Mouse (Mus musculus): ENCODE results near the gene 2210408I21Rik.
"Not testable (repeated sequence)": the region's sequence is repeated elsewhere in the genome, so short reads cannot be mapped to it uniquely, and the experiment has no call there.

Gene 2210408I21Rik

DNA sequence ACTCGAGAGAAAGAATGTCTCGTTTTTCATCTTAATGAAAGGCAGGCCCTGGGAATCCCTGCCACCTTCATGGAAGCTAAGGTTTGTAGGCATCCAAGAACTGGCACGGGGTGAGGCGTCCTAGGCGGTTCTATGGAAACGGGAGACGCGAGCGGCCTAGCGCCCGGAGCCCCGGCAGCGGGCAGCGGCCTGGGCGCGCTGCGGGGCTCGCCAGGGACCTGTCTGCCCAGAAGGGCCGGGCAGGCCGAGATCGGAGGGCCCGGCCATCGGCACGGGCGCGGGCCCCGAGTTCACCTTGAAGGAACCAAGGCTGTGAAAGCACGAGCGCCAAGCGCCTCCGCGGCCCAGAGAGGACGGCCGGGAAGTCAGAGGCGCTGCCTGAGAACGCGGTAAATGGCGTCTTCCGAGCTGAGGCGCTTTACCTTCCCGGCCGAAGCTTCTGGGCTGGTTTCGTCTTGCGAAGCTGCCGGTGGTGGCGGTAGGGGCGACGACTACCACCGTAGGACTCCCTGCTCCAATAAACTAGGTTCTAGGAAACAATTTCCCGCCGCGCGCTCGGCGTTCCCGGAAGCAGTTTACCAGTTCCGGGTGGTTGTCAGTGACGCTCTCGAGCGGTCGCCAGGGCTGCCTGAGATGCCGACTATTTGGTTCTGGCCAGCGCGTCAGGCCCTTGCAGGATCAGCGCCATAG lies at the start of gene 2210408I21Rik, which contains the start of gene Slf1:
Gene 2210408I21Rik (plus strand): TSS at position 610 of the 690 bp plus-strand sequence.
Gene Slf1 (minus strand): TSS at position 543 of the 690 bp plus-strand sequence.
- peak; percentile 82 to 84 for DNase-seq (ENCODE audit: low spot score in 2 of 2)

DNA sequence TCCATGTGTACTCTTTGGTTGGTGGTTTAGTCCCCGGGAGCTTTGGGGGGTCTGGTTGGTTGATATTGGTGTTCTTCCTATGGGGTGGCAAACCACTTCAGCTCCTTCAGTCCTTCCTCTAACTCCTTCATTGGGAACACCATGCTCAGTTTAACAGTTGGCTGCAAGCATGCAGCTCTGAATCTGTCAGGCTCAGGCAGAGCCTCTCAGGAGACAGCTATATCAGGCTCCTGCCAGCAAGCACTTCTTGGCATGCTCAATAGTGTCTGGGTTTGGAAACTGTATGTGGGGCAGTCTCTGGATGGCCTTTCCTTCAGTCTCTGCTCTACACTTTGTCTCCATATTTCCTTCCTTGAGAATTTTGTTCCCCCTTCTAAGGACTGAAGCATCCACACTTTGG lies 42.5 kb upstream of the 2210408I21Rik start:
- not testable (repeated sequence) for DNase-seq (ENCODE audit: low spot score in 2 of 2)

DNA sequence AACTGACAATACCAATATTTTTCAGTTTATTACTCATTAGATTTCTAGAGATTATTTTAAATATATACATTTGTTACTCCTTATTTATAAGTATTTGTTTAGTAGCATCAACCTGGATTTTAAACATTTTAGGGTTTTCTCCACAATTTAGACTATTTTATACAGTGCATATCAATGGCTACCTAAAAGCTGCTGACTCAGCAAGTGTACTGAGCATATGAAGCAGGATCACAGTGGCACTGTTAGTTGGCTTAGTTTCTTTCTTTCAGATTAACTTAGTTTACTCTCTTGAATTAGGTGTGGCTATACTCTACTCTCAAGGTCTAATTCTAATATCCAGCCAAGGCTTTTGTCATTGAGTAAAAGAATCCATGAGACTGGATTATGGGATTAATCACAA lies 27.6 kb upstream of the 2210408I21Rik start:
- no peak for DNase-seq (ENCODE audit: low spot score in 2 of 2)

GRCm38 (mm10) chr13:77118695-77119094 lies 16.6 kb upstream of the 2210408I21Rik start:
- no peak for DNase-seq (ENCODE audit: low spot score in 2 of 2)

DNA sequence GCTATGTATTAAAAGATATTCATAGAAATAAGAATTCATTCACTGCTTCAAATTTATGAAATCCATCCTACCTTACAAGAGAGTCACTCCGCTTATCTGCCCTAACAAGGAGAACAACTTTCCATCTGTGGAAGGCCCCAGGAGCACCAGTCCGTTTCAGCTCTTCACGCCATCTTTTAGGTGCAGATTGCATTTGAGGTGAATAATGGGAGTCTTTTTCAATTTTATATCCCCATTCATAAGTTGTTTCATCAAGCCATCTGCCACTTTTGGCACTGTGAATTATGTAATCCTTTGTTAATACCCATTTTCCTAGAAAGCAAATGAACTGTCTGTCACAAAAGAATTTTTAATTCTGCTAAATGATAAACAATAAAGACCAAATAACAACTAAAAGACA lies 10.2 kb upstream of the 2210408I21Rik start:
- no peak for DNase-seq (ENCODE audit: low spot score in 2 of 2)

- DNase-seq (ENCODE audit: low spot score in 2 of 2) = no peak
These were observed 7.1 kb upstream of the 2210408I21Rik start for GRCm38 (mm10) chr13:77128240-77128639.

- no peak for DNase-seq (ENCODE audit: low spot score in 2 of 2)
These were observed 4.2 kb upstream of the 2210408I21Rik start for GRCm38 (mm10) chr13:77131132-77131531.

DNA sequence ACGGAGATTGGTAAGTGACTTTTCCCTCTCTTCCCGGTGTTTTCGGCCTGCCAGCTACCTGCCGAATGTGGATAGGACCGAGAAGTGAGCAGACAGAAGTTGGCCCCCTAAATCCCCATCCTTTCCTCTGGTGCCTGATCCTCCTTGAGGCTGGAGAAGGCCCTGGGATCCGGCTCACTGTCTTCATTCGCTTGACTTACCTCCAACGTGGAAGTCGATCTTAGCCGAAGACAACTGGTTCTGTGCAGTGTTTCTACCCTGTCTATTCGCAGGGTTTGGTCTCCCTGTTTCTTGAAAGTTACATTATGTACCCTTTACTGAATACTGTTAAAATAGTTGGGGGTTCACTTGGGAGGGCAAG lies 261 bp downstream of the 2210408I21Rik start:
- DNase-seq (ENCODE audit: low spot score in 2 of 2) = no peak

GRCm38 (mm10) chr13:77140890-77141289 lies 5.5 kb downstream of the 2210408I21Rik start:
- no peak for DNase-seq (ENCODE audit: low spot score in 2 of 2)

- DNase-seq (ENCODE audit: low spot score in 2 of 2) = no peak
These were observed 42.6 kb downstream of the 2210408I21Rik start for GRCm38 (mm10) chr13:77177931-77178330.

DNA sequence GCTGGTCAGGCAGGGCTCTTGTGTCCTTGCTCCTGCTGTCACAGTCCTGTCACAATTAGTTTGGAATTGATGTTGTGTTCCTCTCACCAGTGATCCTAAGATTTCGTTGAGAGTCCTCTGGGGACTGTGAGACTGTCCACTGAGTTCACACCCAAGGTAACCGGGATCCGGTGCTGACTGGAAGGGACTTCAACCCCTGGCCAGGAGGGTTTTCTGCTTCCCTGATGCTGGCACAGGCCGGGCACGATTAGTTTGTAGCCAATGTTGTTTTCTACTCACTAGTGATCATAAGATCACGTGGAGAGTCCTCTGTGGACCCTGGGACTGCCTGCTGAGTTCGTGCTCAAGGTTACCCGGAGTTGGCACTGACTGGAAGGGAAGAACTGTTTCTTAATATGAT lies 55.3 kb downstream of the 2210408I21Rik start:
- no peak for DNase-seq (ENCODE audit: low spot score in 2 of 2)

DNA sequence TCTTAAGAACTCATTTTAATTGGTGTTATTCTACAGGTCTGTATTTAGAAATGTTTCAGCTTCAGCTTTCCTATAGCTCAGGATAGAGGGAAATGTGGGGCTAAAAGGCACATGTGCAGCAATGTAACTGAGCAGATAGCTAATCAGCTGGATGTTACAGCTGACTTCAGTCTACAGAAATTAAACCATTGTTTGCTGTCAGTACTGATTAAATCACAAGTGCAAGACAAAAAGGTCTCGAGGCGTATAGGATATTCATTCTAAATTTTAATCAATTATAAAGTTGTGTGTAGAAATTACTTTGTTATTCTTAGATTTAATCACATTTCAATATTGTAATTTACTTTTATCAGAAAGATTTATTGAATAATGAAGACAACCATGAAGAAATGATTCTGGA lies 56.9 kb downstream of the 2210408I21Rik start:
- DNase-seq (ENCODE audit: low spot score in 2 of 2) = no peak

DNA sequence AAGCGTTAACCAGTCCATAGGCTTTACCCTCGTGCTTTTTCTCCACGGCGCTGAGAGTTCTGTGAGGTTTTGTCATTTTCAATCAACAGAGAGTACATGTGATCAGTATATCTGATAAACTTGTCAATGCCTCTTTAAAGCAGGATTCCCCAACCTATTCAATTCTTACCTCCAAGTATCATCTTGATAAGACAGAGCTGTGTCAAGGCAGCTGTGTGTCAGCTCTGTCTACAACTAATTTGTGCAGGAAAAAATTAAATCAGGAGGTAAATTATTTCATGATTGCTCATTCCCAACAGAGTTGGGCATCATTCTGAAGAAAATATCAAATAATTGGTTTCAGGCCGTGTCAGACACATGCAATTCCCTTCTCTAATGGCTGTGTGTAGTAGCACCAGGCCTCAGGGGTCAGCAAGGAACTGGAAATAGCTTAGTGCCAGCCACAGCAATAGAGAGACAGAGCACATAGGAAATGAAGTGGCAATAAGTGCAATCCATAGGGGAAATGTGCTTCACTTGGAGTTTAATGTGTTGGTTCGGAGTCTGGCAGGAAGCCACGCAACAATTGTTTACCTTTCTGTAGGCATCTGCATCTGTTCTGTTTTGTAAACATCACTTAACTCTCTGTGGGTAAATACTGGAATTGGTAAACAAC lies 73.6 kb downstream of the 2210408I21Rik start:
- no peak for DNase-seq (ENCODE audit: low spot score in 2 of 2)

- no peak for DNase-seq (ENCODE audit: low spot score in 2 of 2)
These were observed 77.9 kb downstream of the 2210408I21Rik start for GRCm38 (mm10) chr13:77213196-77213595.

GRCm38 (mm10) chr13:77215460-77215859 lies 80.1 kb downstream of the 2210408I21Rik start:
- DNase-seq (ENCODE audit: low spot score in 2 of 2) = no peak

GRCm38 (mm10) chr13:77217672-77218280 lies 82.4 kb downstream of the 2210408I21Rik start:
- DNase-seq (ENCODE audit: low spot score in 2 of 2) = no peak

- DNase-seq (ENCODE audit: low spot score in 2 of 2) = no peak
These were observed 85.7 kb downstream of the 2210408I21Rik start for GRCm38 (mm10) chr13:77221072-77221471.

DNA sequence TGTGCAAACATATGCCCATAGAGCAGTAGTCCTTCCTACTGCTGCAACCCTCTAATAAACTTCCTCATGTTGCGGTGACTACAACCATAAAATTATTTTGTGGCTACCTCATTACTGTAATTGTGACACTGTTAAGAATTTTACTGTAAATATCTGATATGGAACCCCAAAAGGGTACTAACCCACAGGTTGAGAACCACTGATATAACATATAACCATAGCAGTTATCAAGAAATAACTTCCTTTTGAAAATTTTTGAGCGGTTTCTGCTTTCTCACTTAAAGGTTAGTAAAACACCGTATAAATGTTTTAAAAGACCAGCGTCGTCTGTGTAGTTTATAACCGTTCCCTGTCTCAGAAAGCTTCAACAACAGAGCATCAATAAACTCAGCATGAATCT lies 121.2 kb downstream of the 2210408I21Rik start:
- no peak for DNase-seq (ENCODE audit: low spot score in 2 of 2)

- DNase-seq (ENCODE audit: low spot score in 2 of 2) = no peak
These were observed 127.5 kb downstream of the 2210408I21Rik start for GRCm38 (mm10) chr13:77262715-77263338.

- DNase-seq (ENCODE audit: low spot score in 2 of 2) = no peak
These were observed 128.2 kb downstream of the 2210408I21Rik start for GRCm38 (mm10) chr13:77263400-77264179.

DNA sequence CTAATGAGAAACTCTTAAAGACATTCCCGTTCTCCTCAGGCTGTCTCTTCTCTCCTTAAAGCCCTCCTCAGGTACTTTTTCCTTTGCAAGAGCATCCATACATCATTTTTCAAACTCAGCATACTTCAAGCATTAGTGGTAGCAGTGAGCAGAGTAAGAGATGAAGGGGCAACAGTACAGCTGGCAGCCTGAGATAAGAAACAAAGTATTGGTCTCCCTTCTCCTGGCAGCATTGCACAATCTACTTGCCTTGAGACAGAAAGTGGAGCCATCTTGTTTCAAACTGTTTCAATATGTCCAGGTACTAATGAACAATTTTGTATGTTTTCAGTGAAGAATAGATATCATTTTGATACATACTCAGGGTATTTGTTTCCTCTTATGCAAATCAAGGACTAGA lies 129.1 kb downstream of the 2210408I21Rik start:
- DNase-seq (ENCODE audit: low spot score in 2 of 2) = no peak

Data from frontal cortex, postnatal 25 days (tissue).